Mouse (Mus musculus) midbrain, postnatal 0 days (tissue): ENCODE data around the gene Mtm1. TPM values are rescaled to one million over a fixed set of nuclear protein-coding genes. Genes with fewer than 3 reads are reported as not detected.

Experiments
- ATAC-seq: fragments of 200-750 bp; cut with Nextera tagmentation; 2 replicates; pipeline ENCODE4 v1.8.0; 2017; ENCODE audit warnings: moderate number of reproducible peaks, mild to moderate bottlenecking, moderate TSS enrichment, moderate library complexity; ENCODE audit not compliant: low FRiP score
- DNase-seq: peaks from one replicate; pipeline ENCODE4 v3.0.0-alpha.2; 2015; ENCODE audit warnings: low spot score
- H3K27ac ChIP-seq: fragments of 300-500 bp; sonication (generic); 2 replicates; pipeline ENCODE4 v1.5.1; 2014; ENCODE audit warnings: low read depth, mild to moderate bottlenecking, low read length, mixed read lengths
- H3K27me3 ChIP-seq: fragments of 300-500 bp; sonication (generic); 2 replicates; pipeline ENCODE4 v1.6.1; 2014; ENCODE audit warnings: low read length, control low read depth, mixed read lengths; ENCODE audit not compliant: insufficient read depth
- H3K36me3 ChIP-seq: fragments of 300-500 bp; sonication (generic); 2 replicates; pipeline ENCODE4 v1.6.1; 2014; ENCODE audit warnings: low read length, control low read depth, mixed read lengths; ENCODE audit not compliant: insufficient read depth
- H3K4me1 ChIP-seq: fragments of 300-500 bp; sonication (generic); 2 replicates; pipeline ENCODE4 v1.6.1; 2014; ENCODE audit warnings: mild to moderate bottlenecking, control low read depth, antibody characterized with exemption, low read length, mixed read lengths; ENCODE audit not compliant: insufficient read depth
- H3K4me2 ChIP-seq: fragments of 300-500 bp; sonication (generic); 2 replicates; pipeline ENCODE4 v1.6.1; 2014; ENCODE audit warnings: low read depth, mild to moderate bottlenecking, low read length, mixed read lengths; ENCODE audit not compliant: poor library complexity, severe bottlenecking
- H3K4me3 ChIP-seq: fragments of 300-500 bp; sonication (generic); 2 replicates; pipeline ENCODE4 v1.5.1; 2014; ENCODE audit warnings: low read depth, mild to moderate bottlenecking, low read length, moderate library complexity
- H3K9ac ChIP-seq: fragments of 300-500 bp; sonication (generic); replicated peaks from 2 replicates; pipeline ENCODE4 v1.6.1; 2014; ENCODE audit warnings: mild to moderate bottlenecking, low read length, moderate library complexity, mixed read lengths; ENCODE audit not compliant: poor library complexity, severe bottlenecking
- H3K9me3 ChIP-seq: fragments of 300-500 bp; sonication (generic); 2 replicates; pipeline ENCODE4 v1.6.1; 2016; ENCODE audit warnings: low read length, control low read depth
- CTCF ChIP-seq: IDR thresholded peaks from 2 replicates; pipeline ENCODE4 v1.5.1; 2016; ENCODE audit warnings: antibody characterized with exemption, mild to moderate bottlenecking
- WGBS: fragments of 180-500 bp; shearing (Covaris S2); extraction: QIAGEN DNeasy Blood & Tissue Kit; methylation state at CpG from one replicate; pipeline ENCODE4 v1.1.7; 2014; 5-methylcytosine and 5-hydroxymethylcytosine counted together
- polyA plus RNA-seq: library from polyadenylated mRNA; unstranded; fragments of >200 nt; fragmentation: Nextera tagmentation; extraction: Ambion mirVana; gene quantifications from 2 replicates; pipeline ENCODE4 v1.2.1, GENCODE M21; 2015
- total RNA-seq: library from RNA; depleted of rRNA; stranded (reverse); fragments of >200 nt; gene quantifications from 2 replicates; pipeline ENCODE4 v1.2.3, GENCODE M21; 2014; rRNA removed

Gene Mtm1
- 4.1 and 7.9 TPM in 2 replicates for total RNA-seq
- 3.3 and 4.1 TPM in 2 replicates for polyA plus RNA-seq

DNA sequence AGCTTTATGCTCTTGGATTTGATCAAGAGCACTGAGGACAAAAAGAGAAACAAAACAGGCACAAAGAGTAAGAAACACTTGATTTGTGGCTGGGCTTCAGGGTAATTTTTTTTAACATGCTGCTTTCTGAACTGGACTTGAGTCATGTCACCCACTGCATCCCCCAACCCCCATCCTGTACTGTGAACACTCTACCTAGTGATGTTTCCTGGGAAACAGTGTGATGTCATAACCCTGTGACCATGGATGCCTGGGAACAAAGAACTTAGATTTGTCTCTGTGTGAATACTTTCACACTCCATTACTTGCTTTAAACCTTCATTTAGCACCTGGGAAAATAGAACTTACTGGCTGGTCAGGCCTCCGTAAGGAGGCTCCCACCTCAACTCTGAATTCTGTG, at the start of gene Mtm1:
Gene Mtm1, plus strand, starts transcription at position 301 of the 400 bp plus-strand sequence.
- no peak within 1 kb of the TSS for H3K4me2 ChIP-seq
- H3K27ac ChIP-seq: no peak within 1 kb of the TSS
- TF ChIP-seq CTCF: no peak
- H3K9ac ChIP-seq: no peak within 1 kb of the TSS
- no peaks in the 10 kb centered on the region for H3K9me3 ChIP-seq
- no peak for DNase-seq
- no peaks in the 10 kb centered on the region for H3K4me1 ChIP-seq
- no peak for ATAC-seq
- WGBS: 81% methylated on average over 1 of the region's 1 CpGs
- H3K36me3 ChIP-seq: no peaks in the 10 kb centered on the region
- no peaks in the 10 kb centered on the region for H3K27me3 ChIP-seq
- H3K4me3 ChIP-seq: no peak within 1 kb of the TSS

GRCm38 (mm10) chrX:71181526-71181925, 29.0 kb upstream of the Mtm1 start:
- no peak overlapping the region for H3K9ac ChIP-seq
- H3K4me2 ChIP-seq: no peak overlapping the region
- H3K27ac ChIP-seq: no peak overlapping the region
- no peaks in the 10 kb centered on the region for H3K27me3 ChIP-seq
- no peak for TF ChIP-seq CTCF
- no peaks in the 10 kb centered on the region for H3K9me3 ChIP-seq
- WGBS: 73% methylated on average over 3 of the region's 3 CpGs
- H3K36me3 ChIP-seq: no peaks in the 10 kb centered on the region
- ATAC-seq (no peak), DNase-seq (no peak)
- no peak overlapping the region for H3K4me3 ChIP-seq
- no peaks in the 10 kb centered on the region for H3K4me1 ChIP-seq

DNA sequence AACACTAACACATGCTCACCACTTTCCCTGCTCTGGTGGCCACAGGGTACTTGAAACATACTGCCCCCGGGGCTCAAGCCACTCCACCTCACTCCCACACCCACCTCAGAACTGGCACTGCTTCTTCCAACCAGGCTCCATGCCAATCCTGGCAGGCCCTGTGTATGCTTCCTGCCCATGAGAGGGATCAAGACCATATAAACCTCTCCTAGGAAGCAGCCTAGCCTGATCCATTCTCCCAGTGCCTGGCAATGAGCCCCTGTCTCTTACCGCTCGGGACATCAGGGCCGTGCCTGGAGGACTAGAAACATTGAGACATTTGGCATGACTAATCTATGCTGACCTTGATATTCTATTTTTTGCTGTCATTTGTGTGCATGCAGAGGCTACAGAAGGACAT, 26.9 kb upstream of the Mtm1 start:
- Histone ChIP-seq H3K4me1 (no peaks in the 10 kb centered on the region), H3K27me3 (no peaks in the 10 kb centered on the region), H3K27ac (no peak overlapping the region), H3K9me3 (no peaks in the 10 kb centered on the region), H3K4me2 (no peak overlapping the region), H3K36me3 (no peaks in the 10 kb centered on the region), H3K9ac (no peak overlapping the region), H3K4me3 (no peak overlapping the region)
- DNase-seq: no peak
- WGBS: 90% methylated on average over 4 of the region's 4 CpGs
- TF ChIP-seq CTCF: no peak
- ATAC-seq: no peak

GRCm38 (mm10) chrX:71186396-71186795, 24.2 kb upstream of the Mtm1 start:
- no peak for TF ChIP-seq CTCF
- no peak overlapping the region for H3K9ac ChIP-seq
- no peak for ATAC-seq
- no peaks in the 10 kb centered on the region for H3K9me3 ChIP-seq
- H3K27ac ChIP-seq: no peak overlapping the region
- H3K4me3 ChIP-seq: no peak overlapping the region
- no peaks in the 10 kb centered on the region for H3K36me3 ChIP-seq
- no peak for DNase-seq
- WGBS: 80% methylated on average over 1 of the region's 1 CpGs
- no peak overlapping the region for H3K4me2 ChIP-seq
- no peaks in the 10 kb centered on the region for H3K4me1 ChIP-seq
- no peaks in the 10 kb centered on the region for H3K27me3 ChIP-seq

DNA sequence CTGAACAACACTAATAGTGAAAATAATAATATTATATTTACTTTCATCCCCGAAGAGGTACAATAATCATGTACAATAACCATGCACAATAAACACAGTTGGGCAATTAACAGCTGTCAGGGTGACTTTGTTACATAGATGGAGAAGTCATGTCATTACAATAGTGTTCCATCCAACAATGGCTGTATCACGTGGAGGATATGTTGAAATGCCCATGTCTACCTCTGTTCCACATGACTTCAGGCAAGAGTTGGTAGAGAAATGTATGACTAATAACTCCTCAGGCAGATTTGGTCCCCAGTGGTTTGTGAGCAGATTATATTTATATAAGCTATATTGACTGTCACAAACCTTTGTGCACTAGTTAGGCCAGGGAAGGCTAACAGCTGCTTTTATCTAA, 5.8 kb upstream of the Mtm1 start:
- no peaks in the 10 kb centered on the region for H3K4me1 ChIP-seq
- no peaks in the 10 kb centered on the region for H3K9me3 ChIP-seq
- H3K27me3 ChIP-seq: no peaks in the 10 kb centered on the region
- H3K9ac ChIP-seq: no peak overlapping the region
- no peak for ATAC-seq
- TF ChIP-seq CTCF: no peak
- H3K36me3 ChIP-seq: no peaks in the 10 kb centered on the region
- no peak overlapping the region for H3K27ac ChIP-seq
- no peak overlapping the region for H3K4me3 ChIP-seq
- no peak for DNase-seq
- WGBS: 71% methylated on average over 2 of the region's 2 CpGs
- H3K4me2 ChIP-seq: no peak overlapping the region

DNA sequence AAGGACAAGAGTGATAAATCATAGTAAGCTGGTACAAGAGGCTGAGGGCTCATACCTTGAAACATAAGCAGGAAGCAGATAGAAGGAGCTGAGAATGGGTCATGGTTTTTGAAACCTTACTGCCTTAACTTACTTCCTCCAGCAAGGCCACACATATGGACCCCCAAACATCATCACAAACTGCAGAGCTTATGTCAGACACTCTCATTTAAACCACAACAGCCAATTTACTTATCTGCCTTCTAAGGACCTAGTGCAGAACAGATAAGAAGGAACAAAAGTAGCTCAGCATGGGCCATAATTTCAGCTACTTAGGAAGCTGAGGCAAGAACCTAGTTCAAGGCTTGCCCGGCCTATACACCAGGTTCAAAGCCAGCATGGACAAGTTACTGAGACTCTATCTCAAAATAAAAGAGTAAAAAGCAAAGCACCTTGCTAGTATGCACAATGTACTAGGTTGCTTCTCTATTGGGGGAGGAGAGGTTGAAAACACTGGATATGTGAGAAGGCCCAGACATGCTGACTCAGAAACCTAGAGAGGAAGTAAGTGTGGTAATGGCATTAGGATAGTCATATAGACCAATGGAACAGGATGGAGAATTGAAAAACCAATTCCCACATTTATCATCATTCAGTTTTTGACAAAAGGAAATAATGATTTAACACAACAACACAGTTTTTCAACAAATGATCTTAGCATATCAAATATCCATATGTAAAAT, 4.6 kb upstream of the Mtm1 start:
- Histone ChIP-seq H3K27ac (no peak overlapping the region), H3K36me3 (no peaks in the 10 kb centered on the region), H3K9me3 (no peaks in the 10 kb centered on the region), H3K4me1 (no peaks in the 10 kb centered on the region), H3K4me2 (no peak overlapping the region), H3K4me3 (no peak overlapping the region), H3K27me3 (no peaks in the 10 kb centered on the region), H3K9ac (no peak overlapping the region)
- WGBS: 93% methylated on average over 1 of the region's 1 CpGs
- no peak for TF ChIP-seq CTCF
- DNase-seq (no peak), ATAC-seq (no peak)
